Mouse (Mus musculus): ENCODE measurements at regions not wholly inside any gene's neighbourhood (a gene's known extent, or its start where the extent isn't known, plus 50 kb on each side); places are given as distances from the start of the nearest gene placed in this dataset.

DNA sequence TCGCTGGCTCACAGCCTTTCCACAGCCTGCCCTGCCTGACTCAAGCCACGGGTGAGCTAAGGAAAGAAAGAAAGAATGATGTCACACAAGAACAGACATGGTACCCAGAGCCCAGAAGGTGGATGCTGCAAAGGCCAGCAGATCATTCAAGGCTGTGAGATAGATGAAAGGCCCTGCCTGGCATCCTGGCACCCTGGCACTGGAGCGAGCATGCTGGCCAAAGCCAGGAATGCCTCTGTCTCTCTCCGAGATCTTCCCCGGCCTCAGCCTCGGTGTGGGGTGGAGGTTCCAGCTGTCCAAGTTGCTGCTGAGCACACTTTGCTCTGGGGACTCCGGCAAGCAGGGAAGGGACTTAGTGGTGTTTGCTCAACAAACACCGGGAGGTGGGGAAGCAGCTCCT is 116.4 kb upstream of the Lhx5 start:
- DNase-seq: no peak

DNA sequence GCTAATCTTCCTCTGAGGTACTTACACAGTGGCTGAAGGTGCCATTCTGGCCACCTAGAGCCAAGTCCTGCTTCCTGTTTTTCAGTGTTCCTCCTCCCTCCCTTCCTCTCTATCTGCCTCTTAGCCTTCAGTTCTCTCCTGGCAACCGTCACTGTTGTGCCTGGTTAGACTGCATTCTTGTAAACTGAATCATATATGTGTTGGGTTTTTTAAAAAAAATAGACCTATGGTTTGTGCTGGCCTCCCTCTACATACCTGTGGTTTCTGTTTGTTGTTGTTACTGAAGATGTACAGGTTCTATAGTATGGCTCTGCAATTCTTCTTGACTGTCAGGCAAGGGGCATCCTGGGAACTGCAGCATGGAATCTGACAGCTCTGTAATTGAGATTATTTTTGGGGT is 112.5 kb upstream of the Lhx5 start:
- no peak for DNase-seq

- no peak for DNase-seq
These were observed 109.3 kb upstream of the Lhx5 start for GRCm38 (mm10) chr5:120322031-120322731.

- DNase-seq: no peak
These were observed 108.7 kb upstream of the Lhx5 start for GRCm38 (mm10) chr5:120322732-120323316.

- DNase-seq: no peak
These were observed 107.4 kb upstream of the Lhx5 start for GRCm38 (mm10) chr5:120324111-120324510.

DNA sequence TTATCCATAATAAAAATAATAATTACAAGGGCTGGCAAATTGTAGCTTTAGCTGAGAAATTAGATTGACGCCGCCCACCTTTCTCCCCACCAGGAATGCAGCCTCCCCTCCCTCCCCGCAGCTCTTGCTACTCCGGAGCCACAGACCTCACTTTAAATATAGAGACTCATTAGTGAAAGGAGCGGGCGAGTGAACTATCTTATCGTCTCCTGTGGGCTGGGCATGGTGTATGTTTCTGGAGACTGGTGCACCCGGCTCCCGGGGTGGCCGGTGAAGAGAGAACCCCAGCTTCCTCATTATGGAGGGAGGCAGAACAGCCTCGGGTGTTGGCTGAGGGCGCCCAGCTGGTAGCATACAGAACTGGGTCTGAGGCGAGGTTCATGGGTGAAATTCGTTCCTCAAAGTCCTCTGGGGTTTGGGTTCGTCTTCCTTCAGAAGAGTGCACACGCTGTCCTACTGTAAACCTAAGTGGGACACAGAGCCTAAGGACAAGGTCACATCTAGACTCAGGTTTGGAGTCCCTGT is 106.1 kb upstream of the Lhx5 start:
- DNase-seq: no peak

DNA sequence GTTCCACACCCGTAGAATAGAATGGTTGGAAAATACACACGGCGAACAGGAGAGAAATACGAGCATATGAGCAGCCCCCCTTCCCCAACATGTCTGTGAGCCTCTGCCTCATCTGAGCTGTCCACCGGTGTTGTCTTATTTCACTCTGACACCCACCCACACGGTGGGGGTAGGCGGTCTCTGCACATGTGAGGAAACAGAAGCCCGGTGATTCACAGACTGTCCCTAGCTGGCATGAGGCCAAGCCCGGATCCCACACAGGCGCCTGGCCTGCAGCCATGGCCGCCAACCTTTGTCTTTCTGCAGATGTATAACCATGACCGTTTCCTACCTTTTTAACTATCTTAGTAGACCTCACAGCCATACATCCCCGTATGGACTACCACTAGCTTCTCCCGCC is 99.5 kb upstream of the Lhx5 start:
- DNase-seq: peak; percentile 38 to 43

DNA sequence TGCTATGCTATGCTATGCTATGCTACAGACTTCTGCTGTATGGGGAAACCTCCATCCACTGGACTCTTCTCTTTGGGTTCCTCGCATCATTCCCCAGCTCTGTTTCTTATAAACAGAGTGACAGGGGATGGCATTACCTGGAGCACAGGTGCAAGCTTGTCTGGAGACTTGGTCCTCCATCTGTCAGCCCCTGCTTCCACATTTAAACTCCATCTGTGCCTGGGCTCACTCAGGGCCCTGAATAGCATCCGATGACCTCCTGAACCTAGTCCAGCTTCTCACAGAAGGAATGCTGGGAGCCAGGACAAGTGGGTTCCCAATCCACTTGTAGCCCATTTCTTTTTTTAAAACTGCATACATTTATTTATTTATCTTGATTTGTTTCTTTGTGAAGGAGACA is 92.3 kb upstream of the Lhx5 start:
- no peak for DNase-seq

DNA sequence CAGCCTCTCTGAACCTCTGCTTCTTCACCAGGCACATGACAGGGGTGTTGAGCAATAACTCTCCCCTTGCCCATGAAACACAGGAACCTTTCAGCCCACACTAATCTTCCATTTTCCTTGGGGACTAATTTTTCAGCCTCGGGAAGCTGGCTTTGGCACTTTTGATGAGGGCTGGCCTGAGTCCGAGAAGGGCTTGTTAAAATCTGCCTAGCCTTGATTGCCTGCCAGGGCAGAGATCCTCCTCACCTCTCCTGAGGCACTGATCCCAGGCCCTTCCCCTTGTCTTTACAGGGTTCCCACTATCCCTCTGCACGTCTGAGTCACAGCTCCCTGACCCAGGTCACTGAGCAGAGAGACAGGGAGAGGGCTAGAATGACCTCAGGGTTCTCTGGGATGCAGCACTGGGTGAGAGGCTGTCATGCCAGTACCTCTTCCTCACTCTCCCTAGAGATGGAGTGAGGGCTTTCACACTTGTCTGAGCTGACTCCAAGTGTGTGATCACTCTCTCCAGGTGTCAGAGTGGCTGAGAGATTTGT is 90.7 kb upstream of the Lhx5 start:
- no peak for DNase-seq

- no peak for DNase-seq
These were observed 81.0 kb upstream of the Lhx5 start for GRCm38 (mm10) chr5:120350461-120350860.

GRCm38 (mm10) chr5:120351827-120352226 is 79.7 kb upstream of the Lhx5 start:
- DNase-seq: no peak

DNA sequence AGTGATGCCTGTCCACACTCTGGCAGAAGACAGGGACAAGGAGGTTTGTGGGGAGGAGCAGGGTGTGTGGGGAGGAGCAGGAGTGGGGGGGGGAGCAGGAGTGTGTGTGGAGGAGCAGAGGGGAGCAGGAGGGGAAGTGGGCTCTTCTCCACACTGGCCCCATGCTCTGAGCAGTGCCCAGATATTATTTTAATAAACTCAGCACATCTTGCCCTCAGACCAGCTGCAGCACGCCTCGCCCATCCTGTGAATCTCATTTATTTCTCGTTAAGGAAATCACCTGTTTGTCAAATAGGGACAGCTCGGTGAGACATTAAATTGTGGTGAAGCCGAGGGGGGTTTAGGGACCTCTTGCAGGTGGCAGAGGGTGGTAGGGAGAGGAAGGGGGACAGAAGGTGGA is 77.8 kb upstream of the Lhx5 start:
- no peak for DNase-seq

DNA sequence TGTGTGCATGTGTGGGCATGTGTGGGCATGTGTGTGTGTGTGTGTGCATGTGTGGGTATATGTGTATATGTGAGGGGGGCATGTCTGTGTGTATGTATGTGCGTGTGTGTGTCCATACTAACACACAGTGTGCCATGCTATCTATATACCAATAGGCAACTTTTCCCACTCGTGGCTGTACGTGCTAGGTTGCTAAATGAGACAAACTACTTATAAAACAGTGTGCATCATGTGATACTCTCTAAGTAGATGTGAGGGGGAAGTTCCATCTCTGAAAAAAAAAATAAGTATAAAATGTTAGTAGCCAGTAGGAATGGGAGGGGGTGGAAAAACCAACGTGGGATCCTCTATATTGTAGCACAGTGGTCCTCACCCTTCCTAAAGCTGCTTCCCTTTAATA is 74.5 kb upstream of the Lhx5 start:
- no peak for DNase-seq

DNA sequence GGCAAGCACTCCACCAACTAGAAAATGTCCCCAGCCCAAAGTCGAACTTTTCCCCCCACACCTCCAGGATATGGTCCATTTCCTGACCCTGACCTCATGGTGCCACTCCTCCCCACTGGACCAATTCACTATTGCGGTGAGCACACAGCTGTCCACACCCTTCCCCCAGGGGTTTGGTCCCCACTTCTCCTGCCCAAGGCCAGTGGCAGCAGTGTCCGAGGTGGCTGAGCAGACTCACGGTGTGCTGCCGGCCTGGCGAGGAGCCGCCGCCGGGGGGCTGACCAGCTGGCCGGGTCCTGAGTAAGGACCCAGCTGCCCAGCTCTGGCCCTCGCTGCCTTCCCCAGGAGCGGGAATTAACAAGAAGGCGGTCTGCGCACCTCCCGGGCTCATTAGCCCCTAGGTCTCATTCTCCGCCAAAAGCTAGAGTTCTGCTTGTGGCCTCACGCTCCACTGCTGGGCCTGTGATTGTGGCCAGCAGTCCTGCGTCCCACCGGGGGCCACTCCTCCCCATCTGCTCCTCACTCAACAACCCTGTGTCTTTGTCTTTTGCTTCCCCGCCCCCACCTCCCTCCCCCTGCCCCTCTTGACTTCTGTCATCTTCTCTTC is 73.3 kb upstream of the Lhx5 start:
- DNase-seq: no peak

DNA sequence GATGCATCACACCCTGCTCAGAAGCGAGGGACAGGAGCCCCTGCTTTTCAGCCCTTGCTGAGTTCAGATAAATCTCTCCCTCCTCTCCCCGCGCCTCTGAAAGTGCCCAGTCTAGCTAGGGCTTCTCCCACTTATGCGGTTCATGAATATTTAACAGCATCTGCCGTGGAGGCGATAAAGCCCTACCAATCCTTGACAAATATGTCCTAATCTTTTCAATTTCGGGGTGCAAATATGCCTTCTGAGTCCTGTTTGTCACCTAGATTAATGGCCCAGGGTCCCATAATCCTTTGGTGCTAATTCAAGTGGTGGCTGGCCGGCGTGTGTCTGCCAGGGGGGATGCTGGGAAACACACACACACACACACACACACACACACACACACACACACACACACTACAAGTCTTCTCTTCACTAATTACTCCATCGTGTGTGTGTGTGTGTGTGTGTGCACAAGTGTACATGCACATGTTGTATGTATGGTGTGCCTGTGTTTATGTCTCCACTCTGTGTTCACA is 65.5 kb upstream of the Lhx5 start:
- no peak for DNase-seq

GRCm38 (mm10) chr5:120368797-120369196 is 62.7 kb upstream of the Lhx5 start:
- no peak for DNase-seq

GRCm38 (mm10) chr5:120371176-120371819 is 60.2 kb upstream of the Lhx5 start:
- no peak for DNase-seq

DNA sequence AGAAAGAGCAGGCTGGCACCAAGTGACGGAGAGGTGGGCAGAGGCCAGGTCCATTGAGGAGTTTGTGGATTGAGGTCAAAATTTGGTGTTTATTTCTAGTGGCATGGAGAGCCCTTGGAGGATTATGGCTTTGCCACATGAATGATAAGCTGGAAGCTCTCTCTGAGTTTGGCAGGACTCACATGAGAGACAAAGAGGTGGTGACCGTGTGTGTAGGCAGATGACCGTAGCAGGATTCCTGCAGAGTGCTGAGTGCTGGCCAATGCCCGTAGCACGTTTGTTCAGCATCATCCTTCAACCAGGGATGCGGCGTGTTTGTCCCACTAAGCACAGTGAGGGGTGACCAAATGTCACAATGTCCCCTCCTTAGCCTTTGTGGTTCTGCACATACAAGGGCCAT is 58.1 kb upstream of the Lhx5 start:
- DNase-seq: no peak
